Mouse (Mus musculus) MEL (cell line): ENCODE data around the gene 9330182O14Rik.

Experiments
- MXI1 ChIP-seq: IDR thresholded peaks from 2 replicates; pipeline ENCODE4 v1.6.1; 2011; ENCODE audit warnings: mild to moderate bottlenecking, low read depth, low read length, improper control_type of control experiment
- POLR2A ChIP-seq, 2 experiments: IDR thresholded peaks; 2 replicates each; pipeline ENCODE4 v1.6.1; 2011 to 2012; ENCODE audit warnings: low read length in 2 of 2, mild to moderate bottlenecking in 2 of 2, control low read depth in 1 of 2, improper control_type of control experiment in 1 of 2, low read depth in 1 of 2, moderate library complexity in 1 of 2; ENCODE audit not compliant: control insufficient read depth in 1 of 2, insufficient read depth in 1 of 2, poor library complexity in 1 of 2

DNA sequence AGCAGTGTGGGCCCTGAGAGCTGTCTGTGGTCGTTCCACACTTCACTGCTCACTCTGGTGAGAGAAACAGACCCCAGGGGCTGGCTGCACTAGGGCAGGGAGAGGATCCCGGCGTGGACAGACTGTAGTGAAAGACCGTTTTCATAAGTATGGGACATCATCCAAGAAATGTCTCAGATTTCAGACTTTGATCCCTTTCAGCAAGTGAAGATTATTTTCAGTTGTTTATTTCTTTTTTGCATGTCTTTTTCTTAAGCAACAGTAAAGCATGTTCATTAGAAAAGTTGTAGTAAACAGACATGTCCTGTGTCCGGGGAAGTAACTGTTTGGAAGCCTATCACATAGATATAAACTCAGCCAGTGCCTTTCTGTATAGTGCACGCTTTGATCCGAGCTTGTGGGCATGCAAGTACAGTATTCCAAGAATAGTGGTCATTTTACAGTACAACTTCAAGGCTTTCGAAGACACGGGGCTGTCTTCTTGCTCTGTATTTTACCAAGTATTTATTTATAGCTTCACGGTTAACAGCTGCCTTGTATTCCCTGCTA, 34.0 kb downstream of the 9330182O14Rik start:
- TF ChIP-seq POLR2A (IDR thresholded peaks at IDR 0.05; ENCODE audit: control insufficient read depth in 1 of 2, insufficient read depth in 1 of 2, low read depth in 1 of 2, low read length in 2 of 2, poor library complexity in 1 of 2): no peak
- TF ChIP-seq MXI1: no peak
